ENCODE assay signal across 9 mouse cellular contexts in the genomic region with DNA sequence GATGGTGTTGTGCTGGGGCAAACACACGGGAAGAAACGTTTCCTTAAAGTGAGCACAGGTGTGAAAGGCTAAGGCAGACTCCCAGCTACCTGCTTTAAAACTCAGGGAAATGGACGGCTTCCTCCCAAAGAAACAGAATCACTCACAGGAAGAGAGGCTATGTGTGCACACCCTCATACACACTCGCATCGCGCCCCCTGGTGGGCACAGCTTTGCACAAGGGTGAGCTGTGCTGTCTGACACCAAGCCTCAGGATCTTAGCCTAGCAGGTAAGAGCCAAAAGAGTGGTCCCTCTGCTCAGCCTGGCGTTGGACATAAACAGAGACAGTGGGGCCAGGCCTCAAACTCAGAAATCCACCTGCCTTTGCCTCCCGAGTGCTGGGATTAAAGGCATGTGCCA. TPM values are rescaled to one million over a fixed set of nuclear protein-coding genes. Genes with fewer than 3 reads are reported as not detected.
A peak's percentile ranks its signal among the peaks of the same experiment; 100 is the strongest.
DNase-seq lines count a peak whose midpoint lies in the region; ATAC-seq lines count a peak whose summit lies in the region.
"Had no signal": no experiment of that assay in that cellular context is flagged by ENCODE, and none has a peak within 500 bp of the region (broad histone marks: within the 10 kb centered on the region; RNA-seq: fewer than 3 reads in every experiment).

No protein-coding gene starts in this region.

- H3K9me3 ChIP-seq in hindbrain, embryonic 16.5 days (ENCODE audit: control insufficient read depth, low read length) = no peaks in the 10 kb centered on the region
- H3K9me3 ChIP-seq: neural tube, embryonic 12.5 days had no signal

- no peaks in the 10 kb centered on the region; the same call in none of the 2 replicates for H3K4me1 ChIP-seq in hindbrain, embryonic 16.5 days (ENCODE audit: control insufficient read depth, insufficient read depth, low read depth, low read length)

- H3K9ac ChIP-seq in hindbrain, embryonic 16.5 days (ENCODE audit: low read depth, low read length) = no peak overlapping the region
- H3K9ac ChIP-seq: neural tube, embryonic 12.5 days had no signal

- H3K4me2 ChIP-seq in hindbrain, embryonic 16.5 days (ENCODE audit: low read length) = no peak overlapping the region
- H3K4me2 ChIP-seq: neural tube, embryonic 12.5 days had no signal

- DNase-seq in R1 (ENCODE audit: low read depth, low spot score) = peak; percentile 89
- DNase-seq in cerebellum, postnatal 14 days = peak; percentile 97 to 99
- peak; percentile 84 to 92 for DNase-seq in frontal cortex, postnatal 36 days (ENCODE audit: low spot score in 2 of 2)
- DNase-seq in left cerebral cortex, adult 8-10 months (ENCODE audit: low spot score in 2 of 2) = peak; percentile 78 to 88
- DNase-seq in right cerebral cortex, postnatal 25 days = peak; percentile 80
- peak; percentile 77 to 94 for DNase-seq in urinary bladder, postnatal 4 days (ENCODE audit: low spot score in 2 of 2)

- 8% methylated on average over 8 of the region's 8 CpGs for WGBS in hindbrain, embryonic 16.5 days

- no peaks in the 10 kb centered on the region for H3K27me3 ChIP-seq in hindbrain, embryonic 16.5 days (replicated peaks; ENCODE audit: control insufficient read depth, insufficient read depth, low read length)

- no peak overlapping the region for H3K27ac ChIP-seq in hindbrain, embryonic 16.5 days (ENCODE audit: low read depth, low read length)
- H3K27ac ChIP-seq: neural tube, embryonic 12.5 days had no signal

- peak; percentile 67 for ATAC-seq in hindbrain, embryonic 16.5 days
- peak; percentile 82 for ATAC-seq in megakaryocyte-erythroid progenitor cell, adult 5-6 weeks (replicated peaks; ENCODE audit: low FRiP score, low TSS enrichment, poor library complexity, severe bottlenecking)

- H3K4me3 ChIP-seq in hindbrain, embryonic 16.5 days (ENCODE audit: low read length) = no peak overlapping the region
- H3K4me3 ChIP-seq: neural tube, embryonic 12.5 days had no signal

- no peaks in the 10 kb centered on the region for H3K36me3 ChIP-seq in hindbrain, embryonic 16.5 days (ENCODE audit: control insufficient read depth, insufficient read depth, low read length)
- H3K36me3 ChIP-seq: neural tube, embryonic 12.5 days had no signal

RNA-seq across cellular contexts. Expression of gene Stxbp1, which starts 7.2 kb away (rescaled TPM):
- polyA plus RNA-seq in hindbrain, embryonic 16.5 days (2015; fragmentation: Nextera tagmentation; extraction: Ambion mirVana) = 357 and 362 TPM in 2 replicates
- total RNA-seq in left cerebral cortex, adult 8-10 months (2022) = 100 to 1,000 TPM; 883 to 958 (median 954) TPM
- total RNA-seq in megakaryocyte-erythroid progenitor cell, adult 5-6 weeks (2014; fragmentation: Nextera tagmentation) = 30.2 and 47.7 TPM in 2 replicates
- total RNA-seq in megakaryocyte-erythroid progenitor cell, adult 5-6 weeks (2017) = 6.5 and 10.4 TPM in 2 replicates

RNA-seq across cellular contexts. Expression of gene Fam129b, which starts 21.7 kb away (rescaled TPM):
- polyA plus RNA-seq in hindbrain, embryonic 16.5 days (2015; fragmentation: Nextera tagmentation; extraction: Ambion mirVana) = 31.7 and 37.0 TPM in 2 replicates
- total RNA-seq in left cerebral cortex, adult 8-10 months (2022) = 10 to 100 TPM; 24.7 to 31.8 (median 28.4) TPM
- total RNA-seq in megakaryocyte-erythroid progenitor cell, adult 5-6 weeks (2014; fragmentation: Nextera tagmentation) = 9.0 and 16.3 TPM in 2 replicates
- 13.8 TPM in 2 replicates for total RNA-seq in megakaryocyte-erythroid progenitor cell, adult 5-6 weeks (2017)

Comparison
In these comparisons a context has a peak if more than half of its experiments do, and no peak if none do; other contexts are left out.
1. RNA of gene Stxbp1, which starts 7.2 kb away (total RNA-seq): 883 to 958 TPM in left cerebral cortex, adult 8-10 months; 6.5 to 47.7 TPM in megakaryocyte-erythroid progenitor cell, adult 5-6 weeks; every median in the first group is over 10 times any median in the second.
2. Peak in every context shown above with its lines, with median percentiles within 50 percentile points of each other: DNase-seq.